Mouse (Mus musculus): ENCODE data around the gene Csnk2a1. TPM values are rescaled to one million over a fixed set of nuclear protein-coding genes. Genes with fewer than 3 reads are reported as not detected.
"Not testable (repeated sequence)": the region's sequence is repeated elsewhere in the genome, so short reads cannot be mapped to it uniquely, and the experiment has no call there.

Csnk2a1 gene
- polyA plus RNA-seq, 1 experiment = 95.3 TPM

DNA sequence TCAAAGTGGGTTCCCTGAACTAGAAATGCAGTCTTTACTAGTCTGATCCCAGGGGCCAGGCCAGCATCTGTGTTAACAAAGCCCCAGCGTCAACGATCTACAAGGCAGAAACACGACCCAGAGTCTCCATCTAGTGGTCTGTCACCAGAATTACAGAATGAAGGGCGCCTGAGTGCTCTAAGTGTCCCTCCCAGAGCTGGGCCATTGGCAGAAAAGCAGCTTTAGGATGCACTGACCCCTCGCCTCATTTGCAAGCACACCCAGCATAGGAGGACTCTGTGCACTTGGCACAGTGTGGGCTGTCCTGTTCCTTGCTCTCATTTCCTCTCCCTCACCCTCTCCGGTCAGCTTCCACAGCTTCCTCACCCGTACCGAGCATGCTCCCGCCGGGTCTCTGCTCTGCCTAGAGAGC, 29.3 kb upstream of the Csnk2a1 start:
- H3K4me1 ChIP-seq (ENCODE audit: control insufficient read depth, insufficient read depth, insufficient read length, low read length) = 0 out of 2 replicates have a peak, but pooled peaks cover 2% of the 10 kb centered on the region
- peak overlapping the region; percentile 37 for H3K27ac ChIP-seq (replicated peaks; ENCODE audit: low read depth, low read length)
- H3K4me3 ChIP-seq (ENCODE audit: insufficient read depth, low read depth, low read length) = no peak overlapping the region

DNA sequence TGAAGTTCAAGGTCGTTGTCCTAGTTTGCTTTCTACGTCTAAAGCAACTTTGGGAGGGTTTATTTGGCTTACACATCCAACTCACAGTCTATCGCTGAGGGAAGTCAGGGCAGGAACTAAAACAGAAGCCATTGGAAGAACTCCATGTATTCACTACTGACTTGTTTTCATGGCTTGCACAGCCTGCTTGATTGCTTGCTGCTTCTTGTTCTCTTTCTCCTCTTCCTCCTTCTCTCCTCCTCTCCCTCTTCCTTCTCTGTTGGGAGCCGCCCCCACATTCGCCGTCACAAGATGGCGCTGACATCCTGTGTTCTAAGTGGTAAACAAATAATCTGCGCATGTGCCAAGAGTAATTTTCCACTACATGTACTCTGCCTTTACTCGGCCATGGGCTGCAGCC, 20.5 kb upstream of the Csnk2a1 start:
- not testable (repeated sequence) for H3K4me3 ChIP-seq (ENCODE audit: insufficient read depth, low read depth, low read length); H3K4me1 ChIP-seq (ENCODE audit: control insufficient read depth, insufficient read depth, insufficient read length, low read length); H3K27ac ChIP-seq (replicated peaks; ENCODE audit: low read depth, low read length)

DNA sequence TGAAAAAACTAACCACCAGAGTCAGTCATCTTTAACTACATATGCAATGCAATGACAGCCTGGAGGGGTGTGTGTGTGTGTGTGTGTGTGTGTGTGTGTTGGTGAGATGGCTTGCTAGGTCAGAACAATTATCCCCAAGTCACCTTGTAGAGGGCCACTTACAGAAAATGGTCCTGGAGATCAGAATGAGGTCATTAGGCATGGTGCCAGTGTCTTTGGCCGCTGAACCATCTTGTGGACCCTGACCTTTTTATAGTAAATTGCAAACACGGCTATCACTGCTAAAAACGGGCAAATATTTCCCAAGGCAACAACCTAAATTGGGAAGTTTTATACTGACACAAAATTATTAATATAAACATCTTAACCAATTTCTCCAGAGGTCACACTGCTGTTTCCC, 14.8 kb upstream of the Csnk2a1 start:
- Histone ChIP-seq H3K27ac (replicated peaks; ENCODE audit: low read depth, low read length) (no peak overlapping the region), H3K4me1 (ENCODE audit: control insufficient read depth, insufficient read depth, insufficient read length, low read length) (no peaks in the 10 kb centered on the region), H3K4me3 (ENCODE audit: insufficient read depth, low read depth, low read length) (no peak overlapping the region)

DNA sequence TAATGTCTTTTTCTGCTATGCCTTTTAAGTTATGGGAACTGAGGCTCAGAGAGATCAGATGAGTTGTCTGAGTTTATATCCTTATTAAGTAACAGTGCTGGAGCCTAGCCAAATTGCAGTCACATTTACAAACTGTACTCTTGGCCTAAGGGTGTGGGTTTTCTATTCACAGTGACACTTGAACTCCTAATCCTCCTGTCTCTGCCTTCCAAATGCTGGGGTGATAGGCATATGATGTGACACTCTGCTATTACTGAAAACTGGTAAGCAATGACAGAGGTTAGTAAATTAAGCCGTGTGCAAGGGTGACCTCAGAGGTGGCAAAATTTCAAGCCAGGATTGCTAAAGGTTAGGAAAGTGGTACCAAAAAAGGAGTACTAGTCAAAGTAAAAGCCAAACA, 9.7 kb upstream of the Csnk2a1 start:
- Histone ChIP-seq H3K4me1 (ENCODE audit: control insufficient read depth, insufficient read depth, insufficient read length, low read length) (no peaks in the 10 kb centered on the region), H3K4me3 (ENCODE audit: insufficient read depth, low read depth, low read length) (no peak overlapping the region), H3K27ac (replicated peaks; ENCODE audit: low read depth, low read length) (no peak overlapping the region)

DNA sequence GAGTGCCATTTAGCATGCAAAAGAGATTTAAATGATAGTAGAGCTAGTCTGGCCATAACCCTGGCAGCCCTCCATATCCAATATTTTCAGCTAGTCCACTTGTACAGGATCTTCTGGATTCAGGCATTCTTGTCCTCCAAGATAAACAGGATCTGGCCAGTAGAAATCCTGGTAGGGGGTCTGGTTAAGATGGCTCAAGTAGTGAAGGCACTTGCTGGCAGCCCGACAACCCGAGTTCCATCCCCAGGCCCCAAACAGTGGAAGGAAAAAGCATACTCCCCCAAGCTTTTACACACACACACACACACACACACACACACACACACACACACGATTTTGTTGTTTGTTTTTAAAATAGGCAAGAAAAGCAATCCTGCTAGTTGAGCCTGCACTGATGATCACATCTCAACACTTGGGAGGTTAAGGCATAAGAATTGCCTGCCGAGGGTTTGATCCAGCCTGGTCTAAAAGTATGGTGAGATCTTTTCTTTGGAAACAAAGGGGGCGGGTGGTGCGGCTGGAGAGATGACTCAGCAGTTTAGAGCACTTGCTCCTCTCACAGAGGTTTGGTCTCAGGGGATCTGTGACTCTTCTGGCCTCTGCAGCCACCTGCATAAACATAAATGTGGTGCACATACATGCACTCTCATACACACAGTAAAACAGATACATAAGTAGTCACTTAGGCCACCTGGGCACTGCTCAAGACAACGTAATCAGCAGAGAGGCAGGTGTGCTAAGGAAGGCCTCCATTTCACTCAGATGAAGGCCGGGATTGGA, 2.9 kb upstream of the Csnk2a1 start:
- no peak overlapping the region for H3K27ac ChIP-seq (replicated peaks; ENCODE audit: low read depth, low read length)
- H3K4me3 ChIP-seq (ENCODE audit: insufficient read depth, low read depth, low read length) = no peak overlapping the region
- peaks cover 4% of the 10 kb centered on the region; the same call in 1 of the 2 replicates for H3K4me1 ChIP-seq (ENCODE audit: control insufficient read depth, insufficient read depth, insufficient read length, low read length)

DNA sequence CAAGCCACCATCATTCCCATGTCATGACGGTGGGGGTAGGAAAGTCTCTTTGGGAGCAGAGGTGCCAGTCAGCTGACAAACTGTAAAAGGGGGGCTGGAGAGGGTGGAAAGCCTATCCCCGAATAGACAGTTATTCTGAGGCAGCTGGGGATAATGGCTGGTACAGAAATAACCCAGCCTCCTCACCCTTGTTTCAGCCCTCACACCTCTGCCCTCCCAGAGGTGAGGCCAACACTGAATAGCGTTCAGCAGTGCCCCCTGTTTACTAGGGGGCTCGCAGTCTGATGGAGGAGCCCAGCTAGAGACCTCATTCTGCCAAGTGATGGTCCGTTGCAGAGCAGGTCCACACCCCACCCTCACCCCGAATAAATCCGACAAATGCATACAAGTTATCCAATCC, 1.1 kb upstream of the Csnk2a1 start:
- H3K27ac ChIP-seq (replicated peaks; ENCODE audit: low read depth, low read length) = no peak overlapping the region
- H3K4me1 ChIP-seq (ENCODE audit: control insufficient read depth, insufficient read depth, insufficient read length, low read length) = peaks cover 6% of the 10 kb centered on the region; the same call in 1 of the 2 replicates
- H3K4me3 ChIP-seq (ENCODE audit: insufficient read depth, low read depth, low read length) = no peak overlapping the region

DNA sequence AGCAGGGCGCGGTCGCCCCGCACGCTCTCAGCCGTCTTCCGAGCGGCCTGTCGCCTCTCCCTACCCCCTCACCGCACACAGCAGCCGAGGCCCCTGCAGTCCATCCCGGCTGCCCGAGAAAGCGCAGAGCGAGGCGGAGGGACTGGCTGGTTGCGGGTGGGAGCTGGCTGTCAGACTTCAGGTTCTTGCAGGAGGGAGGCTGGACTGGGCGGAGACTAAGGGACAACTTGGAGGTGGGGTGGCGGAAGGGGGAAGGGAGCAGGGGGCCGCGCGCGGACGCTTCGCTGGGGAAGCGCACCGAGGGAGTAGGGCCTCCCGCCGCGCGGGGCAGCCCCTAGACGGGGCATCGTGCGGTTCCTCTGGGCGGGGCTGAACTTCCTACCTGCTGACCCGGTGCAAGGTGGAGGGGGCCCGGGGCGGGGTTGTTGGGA, 427 bp downstream of the Csnk2a1 start:
- Histone ChIP-seq H3K4me1 (ENCODE audit: control insufficient read depth, insufficient read depth, insufficient read length, low read length) (peaks cover 6% of the 10 kb centered on the region; the same call in 1 of the 2 replicates), H3K4me3 (ENCODE audit: insufficient read depth, low read depth, low read length) (peak overlapping the region; percentile 98)

DNA sequence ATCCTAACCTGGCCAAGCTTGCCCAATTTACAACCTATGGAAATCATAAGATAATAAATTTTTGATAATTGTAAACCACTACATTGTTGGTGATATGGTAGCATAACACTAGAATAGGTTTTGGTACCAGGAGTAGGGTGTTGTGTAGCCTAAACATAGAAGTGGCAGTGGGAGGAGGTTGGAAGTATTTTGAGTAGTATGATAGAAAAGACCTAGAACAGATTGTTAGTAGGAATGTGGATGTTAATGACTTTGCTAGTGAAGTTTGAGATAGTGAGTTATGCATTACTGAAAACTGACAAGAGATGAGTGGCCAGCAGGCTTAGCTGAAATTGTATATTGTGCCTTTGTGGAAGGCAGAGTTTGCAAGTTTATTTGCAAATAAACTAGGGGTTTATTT, 3.4 kb downstream of the Csnk2a1 start:
- H3K4me3 ChIP-seq (ENCODE audit: insufficient read depth, low read depth, low read length) = no peak overlapping the region
- peaks cover 10% of the 10 kb centered on the region for H3K4me1 ChIP-seq (ENCODE audit: control insufficient read depth, insufficient read depth, insufficient read length, low read length)
- H3K27ac ChIP-seq (replicated peaks; ENCODE audit: low read depth, low read length) = no peak overlapping the region

More for the DNA sequence above, 427 bp downstream of the Csnk2a1 start:
- peak overlapping the region; percentile 97 for H3K27ac ChIP-seq (replicated peaks; ENCODE audit: low read depth, low read length)

DNA sequence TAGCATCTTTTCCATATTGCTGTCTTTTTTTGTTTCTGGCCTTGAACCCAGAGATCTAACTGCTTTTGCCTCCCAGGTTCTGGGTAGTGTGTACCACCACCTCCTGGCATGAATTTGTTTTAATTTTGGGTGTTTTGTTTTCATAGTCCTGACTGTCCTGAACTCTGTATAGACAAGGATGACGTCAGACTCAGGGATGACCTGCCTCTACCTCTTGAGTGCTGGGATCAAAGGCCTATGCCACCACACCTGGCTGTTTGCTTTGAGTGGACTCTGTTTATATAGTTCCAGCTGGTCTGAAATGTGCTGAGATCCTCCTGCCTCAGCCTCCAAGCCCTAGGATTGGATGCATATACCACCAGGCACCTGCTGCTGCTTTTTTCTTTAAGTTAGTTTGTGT, 11.3 kb downstream of the Csnk2a1 start:
- no peak overlapping the region for H3K4me3 ChIP-seq (ENCODE audit: insufficient read depth, low read depth, low read length)
- H3K4me1 ChIP-seq (ENCODE audit: control insufficient read depth, insufficient read depth, insufficient read length, low read length) = peaks cover 2% of the 10 kb centered on the region
- H3K27ac ChIP-seq (replicated peaks; ENCODE audit: low read depth, low read length) = no peak overlapping the region

DNA sequence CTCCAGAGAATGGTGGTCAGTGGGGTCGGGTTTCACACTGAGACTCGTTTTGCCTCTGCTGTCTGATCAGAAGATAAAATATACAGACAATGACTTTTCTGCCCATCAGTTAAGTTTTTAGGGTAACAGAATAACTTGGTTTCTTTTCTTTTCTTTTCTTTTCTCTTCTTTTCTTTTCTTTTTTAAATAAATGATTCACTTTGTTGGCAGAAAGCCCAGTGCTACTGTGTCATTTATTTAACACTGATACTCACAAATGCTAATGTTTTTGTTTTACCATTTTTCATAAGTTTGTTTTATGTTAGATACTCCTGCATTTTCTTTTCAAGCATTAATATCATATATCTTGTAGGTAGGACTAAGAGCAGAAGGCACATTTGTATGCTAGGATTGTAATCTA, 13.9 kb downstream of the Csnk2a1 start:
- no peak overlapping the region for H3K27ac ChIP-seq (replicated peaks; ENCODE audit: low read depth, low read length)
- no peaks in the 10 kb centered on the region for H3K4me1 ChIP-seq (ENCODE audit: control insufficient read depth, insufficient read depth, insufficient read length, low read length)
- no peak overlapping the region for H3K4me3 ChIP-seq (ENCODE audit: insufficient read depth, low read depth, low read length)

DNA sequence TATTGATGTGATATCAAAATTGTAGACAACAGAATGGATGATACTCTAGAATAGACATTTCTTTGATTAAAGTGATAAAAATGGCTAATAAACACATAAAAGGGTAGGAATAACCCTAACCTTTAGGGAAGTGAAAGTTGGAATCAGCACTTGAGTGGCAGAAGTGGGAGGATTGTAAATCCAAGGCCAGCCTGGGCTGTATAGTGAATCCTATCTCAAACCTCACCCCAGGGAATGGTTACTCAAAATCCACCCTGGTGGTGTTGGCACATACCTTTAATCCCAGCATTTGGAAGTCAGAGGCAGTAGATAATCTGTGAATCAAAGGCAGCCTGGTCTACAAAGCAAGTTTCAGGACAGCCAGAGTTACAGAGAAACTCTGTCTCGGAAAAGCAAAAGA, 20.6 kb downstream of the Csnk2a1 start:
- Histone ChIP-seq H3K4me1 (ENCODE audit: control insufficient read depth, insufficient read depth, insufficient read length, low read length) (no peaks in the 10 kb centered on the region; the same call in 1 of the 2 replicates), H3K4me3 (ENCODE audit: insufficient read depth, low read depth, low read length) (no peak overlapping the region), H3K27ac (replicated peaks; ENCODE audit: low read depth, low read length) (no peak overlapping the region)

DNA sequence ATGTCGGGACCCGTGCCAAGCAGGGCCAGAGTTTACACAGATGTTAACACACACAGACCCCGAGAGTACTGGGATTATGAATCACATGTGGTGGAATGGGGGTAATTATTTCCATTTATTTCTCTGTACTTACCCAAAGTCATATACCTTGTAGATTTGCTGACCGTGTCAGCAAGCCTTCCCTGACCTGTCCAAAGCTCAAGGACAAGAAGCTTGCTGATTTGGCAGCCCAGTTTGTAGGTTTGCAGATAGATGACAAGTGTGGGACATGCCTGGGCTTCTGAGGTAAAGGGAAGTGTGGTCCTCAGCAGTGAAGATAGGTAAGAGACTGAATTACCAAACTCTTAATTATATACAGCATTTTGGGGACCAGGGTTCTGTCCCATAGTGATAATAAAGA, 23.9 kb downstream of the Csnk2a1 start:
- Histone ChIP-seq H3K4me1 (ENCODE audit: control insufficient read depth, insufficient read depth, insufficient read length, low read length) (no peaks in the 10 kb centered on the region; the same call in 1 of the 2 replicates), H3K27ac (replicated peaks; ENCODE audit: low read depth, low read length) (no peak overlapping the region), H3K4me3 (ENCODE audit: insufficient read depth, low read depth, low read length) (no peak overlapping the region)

DNA sequence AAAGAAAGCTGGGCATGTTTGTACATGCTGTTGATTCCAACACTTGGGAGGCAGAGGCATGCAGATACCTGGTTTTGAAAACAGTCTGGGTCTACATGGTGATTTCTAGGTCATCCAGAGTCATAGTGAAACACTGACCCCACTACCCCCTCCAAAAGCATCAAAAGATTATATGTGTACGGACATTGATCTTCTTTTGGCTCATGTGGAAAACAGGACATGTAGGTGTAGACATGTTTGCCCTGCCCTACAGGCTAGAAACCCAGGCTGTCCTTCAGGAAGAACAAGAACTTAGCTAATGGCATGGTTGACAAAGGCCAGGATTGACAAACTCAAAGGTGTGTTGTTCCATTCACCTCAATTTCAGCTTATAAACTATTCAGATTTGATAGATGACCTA, 33.1 kb downstream of the Csnk2a1 start:
- H3K4me1 ChIP-seq (ENCODE audit: control insufficient read depth, insufficient read depth, insufficient read length, low read length) = no peaks in the 10 kb centered on the region
- no peak overlapping the region for H3K4me3 ChIP-seq (ENCODE audit: insufficient read depth, low read depth, low read length)
- no peak overlapping the region for H3K27ac ChIP-seq (replicated peaks; ENCODE audit: low read depth, low read length)

DNA sequence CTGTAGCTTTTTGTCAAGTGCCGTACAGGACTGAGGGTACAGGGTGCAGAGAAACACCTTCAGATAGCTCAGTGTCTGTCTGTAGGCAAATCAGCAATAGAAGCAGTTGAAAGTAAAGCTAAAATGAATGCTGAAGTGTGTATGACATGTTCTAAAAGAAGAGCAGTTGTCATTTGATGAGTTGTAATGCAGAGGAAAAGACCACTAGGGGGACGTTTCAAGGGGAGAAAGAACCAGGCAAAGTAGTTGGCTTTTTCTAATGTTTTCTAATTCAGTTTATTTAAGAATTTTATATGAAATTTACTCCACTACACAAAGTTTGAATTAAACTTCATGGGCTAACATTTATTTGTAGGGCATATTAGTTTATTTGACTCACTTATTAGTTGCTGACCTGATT, 47.0 kb downstream of the Csnk2a1 start:
- Histone ChIP-seq H3K4me1 (ENCODE audit: control insufficient read depth, insufficient read depth, insufficient read length, low read length) (no peaks in the 10 kb centered on the region), H3K4me3 (ENCODE audit: insufficient read depth, low read depth, low read length) (no peak overlapping the region), H3K27ac (replicated peaks; ENCODE audit: low read depth, low read length) (no peak overlapping the region)

DNA sequence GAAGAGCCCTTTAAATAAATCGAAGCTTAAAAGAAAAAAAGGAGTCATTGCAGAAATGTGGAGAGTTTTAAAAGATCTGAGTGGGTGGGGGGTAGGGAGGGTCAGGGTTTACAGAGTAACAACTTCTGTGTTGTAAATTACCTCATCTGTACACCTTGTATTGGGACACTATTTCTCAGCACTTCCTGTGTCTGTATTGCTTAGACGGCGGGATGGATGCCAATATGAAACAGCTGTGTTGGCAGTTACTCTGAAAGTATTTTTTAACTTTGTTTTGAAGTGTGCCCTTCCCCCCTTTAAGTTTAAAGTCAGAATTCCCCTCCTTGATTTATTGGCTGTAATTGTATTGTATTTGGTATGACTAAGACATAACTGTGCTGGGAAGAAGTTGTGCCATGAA, 54.8 kb downstream of the Csnk2a1 start:
- Histone ChIP-seq H3K27ac (replicated peaks; ENCODE audit: low read depth, low read length) (no peak overlapping the region), H3K4me3 (ENCODE audit: insufficient read depth, low read depth, low read length) (no peak overlapping the region), H3K4me1 (ENCODE audit: control insufficient read depth, insufficient read depth, insufficient read length, low read length) (no peaks in the 10 kb centered on the region)

DNA sequence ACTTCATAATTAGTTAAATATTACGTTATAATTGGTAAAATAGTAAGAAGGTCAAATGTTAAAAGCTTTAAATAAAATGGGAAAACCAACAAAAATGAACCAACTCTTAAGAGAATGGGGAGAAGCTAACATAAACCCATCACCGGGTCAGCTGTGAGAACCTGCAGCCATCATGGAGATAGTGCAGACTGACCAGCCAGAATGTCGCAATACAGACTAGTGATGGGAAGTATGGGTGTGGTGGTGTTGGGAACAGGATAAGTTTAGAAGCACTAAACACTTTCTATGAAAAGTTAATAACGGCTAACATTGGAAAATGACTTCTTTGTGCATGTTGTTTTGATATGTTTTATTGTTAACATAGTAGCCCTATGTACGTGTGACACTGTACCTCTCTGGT, 60.9 kb downstream of the Csnk2a1 start:
- Histone ChIP-seq H3K4me1 (ENCODE audit: control insufficient read depth, insufficient read depth, insufficient read length, low read length) (no peaks in the 10 kb centered on the region), H3K4me3 (ENCODE audit: insufficient read depth, low read depth, low read length) (no peak overlapping the region), H3K27ac (replicated peaks; ENCODE audit: low read depth, low read length) (no peak overlapping the region)
